Mouse (Mus musculus) cerebellum, adult 2 months (tissue): ENCODE data around the gene Smyd3.

Experiments
- CTCF ChIP-seq: fragments of 200-500 bp; IDR thresholded peaks from 2 replicates; pipeline ENCODE4 v1.5.1; 2011; ENCODE audit warnings: low read depth, mild to moderate bottlenecking, control low read depth, low read length, moderate library complexity, borderline replicate concordance; ENCODE audit not compliant: insufficient read depth
- POLR2A ChIP-seq: fragments of 200-500 bp; IDR thresholded peaks from 2 replicates; pipeline ENCODE4 v1.6.1; 2011; ENCODE audit warnings: low read length, control low read depth, borderline replicate concordance; ENCODE audit not compliant: insufficient read depth

GRCm38 (mm10) chr1:179129995-179130394, 387.8 kb downstream of the Smyd3 start:
- TF ChIP-seq POLR2A (no peak), CTCF (no peak)
